Mouse (Mus musculus): ENCODE measurements at regions not wholly inside any gene's neighbourhood (a gene's known extent, or its start where the extent isn't known, plus 50 kb on each side); places are given as distances from the start of the nearest gene placed in this dataset.
A peak's percentile ranks its signal among the peaks of the same experiment; 100 is the strongest.

DNA sequence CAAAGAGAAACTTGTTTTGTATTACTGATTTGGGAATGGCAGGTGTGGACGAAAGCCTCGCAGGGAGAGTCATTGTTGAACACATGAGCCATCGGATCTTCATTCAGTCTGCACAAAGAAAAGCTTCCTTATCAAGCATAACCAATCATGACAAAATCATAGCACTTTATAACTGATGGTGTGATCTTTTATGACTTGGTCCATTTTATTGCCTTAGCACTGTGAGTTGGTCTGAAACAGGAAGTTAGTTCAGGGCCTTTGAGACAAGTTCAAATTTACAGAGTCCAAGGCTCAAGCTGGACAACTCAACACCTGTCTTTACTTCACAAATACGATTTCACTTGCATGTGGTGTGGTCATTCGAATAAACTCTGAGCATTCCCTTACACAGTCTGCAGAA, 68.8 kb upstream of the Pax8 start:
- no peaks in the 10 kb centered on the region for H3K36me3 ChIP-seq (ENCODE audit: poor library complexity, severe bottlenecking)
- WGBS, result 83% methylated on average over 5 of the region's 5 CpGs
- no peak overlapping the region for H3K4me2 ChIP-seq
- no peaks in the 10 kb centered on the region for H3K9me3 ChIP-seq (replicated peaks)
- H3K27ac ChIP-seq, result no peak overlapping the region
- H3K27me3 ChIP-seq, result no peaks in the 10 kb centered on the region
- H3K4me1 ChIP-seq, result no peaks in the 10 kb centered on the region
- no peak for ATAC-seq
- no peak overlapping the region for H3K4me3 ChIP-seq
- no peak overlapping the region for H3K9ac ChIP-seq

- H3K4me3 ChIP-seq, result no peak overlapping the region
- 0 out of 2 replicates have a peak overlapping the region, but pooled peaks have one; percentile 12 for H3K4me2 ChIP-seq
- 0 out of 2 replicates have a peak, but pooled peaks cover 5% of the 10 kb centered on the region for H3K4me1 ChIP-seq
- no peak overlapping the region for H3K9ac ChIP-seq
- no peaks in the 10 kb centered on the region for H3K36me3 ChIP-seq (ENCODE audit: poor library complexity, severe bottlenecking)
- no peaks in the 10 kb centered on the region for H3K27me3 ChIP-seq
- no peaks in the 10 kb centered on the region for H3K9me3 ChIP-seq (replicated peaks)
- ATAC-seq, result no peak
- H3K27ac ChIP-seq, result no peak overlapping the region
- WGBS, result 40% methylated on average over 7 of the region's 7 CpGs
These were observed 63.6 kb upstream of the Pax8 start for GRCm38 (mm10) chr2:24538890-24539573.

DNA sequence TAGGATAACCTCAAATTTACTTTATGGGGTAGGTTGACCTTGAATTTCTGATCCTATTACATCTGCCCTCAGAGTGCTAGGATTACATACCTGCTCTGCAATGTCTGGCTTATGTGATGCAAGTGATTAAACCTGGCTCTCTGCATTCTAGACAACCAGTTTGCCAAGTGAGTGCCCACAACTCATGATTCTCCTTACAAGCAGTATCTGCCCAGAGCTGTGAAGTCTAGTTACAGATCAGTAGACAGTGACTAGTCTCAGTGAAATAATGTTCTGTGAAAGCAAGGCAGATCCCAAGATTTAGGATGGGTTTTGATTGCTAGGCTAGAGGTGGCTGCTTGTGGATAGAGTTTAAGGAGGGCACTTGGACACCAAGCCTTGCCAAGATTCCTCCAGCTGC, 61.9 kb upstream of the Pax8 start:
- Histone ChIP-seq H3K27ac (no peak overlapping the region), H3K9ac (no peak overlapping the region), H3K27me3 (no peaks in the 10 kb centered on the region), H3K4me2 (no peak overlapping the region), H3K4me3 (no peak overlapping the region), H3K36me3 (ENCODE audit: poor library complexity, severe bottlenecking) (no peaks in the 10 kb centered on the region), H3K4me1 (0 out of 2 replicates have a peak, but pooled peaks cover 5% of the 10 kb centered on the region), H3K9me3 (replicated peaks) (no peaks in the 10 kb centered on the region)
- ATAC-seq, result no peak

Measured in forebrain, embryonic 13.5 days (tissue).